16 mouse cellular contexts compared by ENCODE assay signal in genomic region chr5:32217477-32217876, GRCm38 (mm10). TPM values are rescaled to one million over a fixed set of nuclear protein-coding genes. Genes with fewer than 3 reads are reported as not detected.
"Had no signal": no experiment of that assay in that cellular context is flagged by ENCODE, and none has a peak within 500 bp of the region (broad histone marks: within the 10 kb centered on the region; RNA-seq: fewer than 3 reads in every experiment).

No protein-coding gene starts in this region.

- H3K9ac ChIP-seq: liver, embryonic 13.5 days; liver, postnatal 0 days; lung, embryonic 15.5 days; neural tube, embryonic 12.5 days had no signal

- H3K27ac ChIP-seq: left cerebral cortex, adult 2 months; liver, embryonic 13.5 days; lung, embryonic 15.5 days; macrophage; neural tube, embryonic 12.5 days had no signal

- H3K36me3 ChIP-seq: liver, embryonic 13.5 days; lung, embryonic 15.5 days; neural tube, embryonic 12.5 days had no signal

- H3K4me2 ChIP-seq: liver, embryonic 13.5 days; lung, embryonic 15.5 days; neural tube, embryonic 12.5 days had no signal

- H3K4me3 ChIP-seq: left cerebral cortex, adult 2 months; liver, embryonic 13.5 days; lung, embryonic 15.5 days; neural tube, embryonic 12.5 days had no signal

- H3K4me1 ChIP-seq: liver, embryonic 13.5 days; lung, embryonic 15.5 days; neural tube, embryonic 12.5 days had no signal

- H3K9me3 ChIP-seq: liver, embryonic 13.5 days; lung, embryonic 15.5 days; neural tube, embryonic 12.5 days had no signal

- ATAC-seq: liver, postnatal 0 days had no signal

- DNase-seq: kidney, adult 8-10 months; kidney, postnatal 25 days; liver; liver, embryonic 13.5 days; liver, postnatal 0 days; lung, postnatal 14 days; midbrain, embryonic 14.5 days; right cerebral cortex, postnatal 4 days; spleen, adult 18-20 months; thymus, postnatal 36 days had no signal

- H3K27me3 ChIP-seq: liver, embryonic 13.5 days; lung, embryonic 15.5 days; neural tube, embryonic 12.5 days had no signal

RNA-seq across cellular contexts. Expression of gene Plb1, which starts 15.0 kb away (rescaled TPM):
- total RNA-seq: monocyte, adult 5-6 weeks had no signal
- polyA plus RNA-seq: limb, embryonic 11.5 days; liver, embryonic 13.5 days; midbrain, embryonic 14.5 days; neural tube, embryonic 12.5 days had no signal
